Mouse (Mus musculus): ENCODE measurements around the gene Nipa2. TPM values are rescaled to one million over a fixed set of nuclear protein-coding genes. Genes with fewer than 3 reads are reported as not detected.
"Not testable (repeated sequence)": the region's sequence is repeated elsewhere in the genome, so short reads cannot be mapped to it uniquely, and the experiment has no call there.

Nipa2 gene
- total RNA-seq, 2 experiments from 2014 or later, result 46.9 to 53.2 TPM

GRCm38 (mm10) chr7:55956054-55956453 is 6.2 kb downstream of the Nipa2 start:
- no peak for DNase-seq (ENCODE audit: low spot score in 2 of 2)

GRCm38 (mm10) chr7:55938341-55938740 is 23.9 kb downstream of the Nipa2 start:
- DNase-seq (ENCODE audit: low spot score in 2 of 2), result no peak

- no peak for DNase-seq (ENCODE audit: low spot score in 2 of 2)
These were observed 27.3 kb downstream of the Nipa2 start for GRCm38 (mm10) chr7:55935025-55935424.

GRCm38 (mm10) chr7:55928649-55929048 is 33.6 kb downstream of the Nipa2 start:
- DNase-seq (ENCODE audit: low spot score in 2 of 2), result no peak

- no peak for DNase-seq (ENCODE audit: low spot score in 2 of 2)
These were observed 35.0 kb downstream of the Nipa2 start for GRCm38 (mm10) chr7:55927262-55927661.

- not testable (repeated sequence) for DNase-seq (ENCODE audit: low spot score in 2 of 2)
These were observed 43.9 kb downstream of the Nipa2 start for GRCm38 (mm10) chr7:55918365-55918764.

- no peak for DNase-seq (ENCODE audit: low spot score in 2 of 2)
These were observed 50.2 kb downstream of the Nipa2 start for GRCm38 (mm10) chr7:55912118-55912517.

- no peak for DNase-seq (ENCODE audit: low spot score in 2 of 2)
These were observed 50.9 kb downstream of the Nipa2 start for GRCm38 (mm10) chr7:55911371-55911770.

GRCm38 (mm10) chr7:55910356-55910755 is 51.9 kb downstream of the Nipa2 start:
- DNase-seq (ENCODE audit: low spot score in 2 of 2), result no peak

- DNase-seq (ENCODE audit: low spot score in 2 of 2), result no peak
These were observed 52.8 kb downstream of the Nipa2 start for GRCm38 (mm10) chr7:55909519-55909918.

GRCm38 (mm10) chr7:55905449-55905848 is 56.8 kb downstream of the Nipa2 start:
- no peak for DNase-seq (ENCODE audit: low spot score in 2 of 2)

- no peak for DNase-seq (ENCODE audit: low spot score in 2 of 2)
These were observed 58.5 kb downstream of the Nipa2 start for GRCm38 (mm10) chr7:55903766-55904165.

GRCm38 (mm10) chr7:55891797-55892196 is 70.5 kb downstream of the Nipa2 start:
- DNase-seq (ENCODE audit: low spot score in 2 of 2), result no peak

GRCm38 (mm10) chr7:55890731-55891130 is 71.5 kb downstream of the Nipa2 start:
- DNase-seq (ENCODE audit: low spot score in 2 of 2), result no peak

GRCm38 (mm10) chr7:55889996-55890395 is 72.3 kb downstream of the Nipa2 start:
- no peak for DNase-seq (ENCODE audit: low spot score in 2 of 2)

- DNase-seq (ENCODE audit: low spot score in 2 of 2), result no peak
These were observed 73.7 kb downstream of the Nipa2 start for GRCm38 (mm10) chr7:55888603-55889002.

Other genes starting within 250 kb of the Nipa2 start
- under 1 TPM; 0.23 to 0.77 TPM for gene Siglech, start 194.3 kb downstream of the Nipa2 start, total RNA-seq (2021)
- gene Tubgcp5, start 168.3 kb downstream of the Nipa2 start, total RNA-seq (2021), result 10 to 100 TPM; 10.7 to 15.4 TPM
- 10 to 100 TPM; 53.8 to 69.4 TPM for gene Cyfip1, start 120.7 kb downstream of the Nipa2 start, total RNA-seq (2021)
- 1 to 10 TPM; 7.1 to 7.2 TPM for gene Nipa1, start 57.5 kb upstream of the Nipa2 start, total RNA-seq (2021)
- 10 to 100 TPM; 50.4 to 52.5 TPM for gene Herc2, start 87.7 kb upstream of the Nipa2 start, total RNA-seq (2021)